Mouse (Mus musculus): ENCODE data around the gene Mamdc2.

Gene Mamdc2

DNA sequence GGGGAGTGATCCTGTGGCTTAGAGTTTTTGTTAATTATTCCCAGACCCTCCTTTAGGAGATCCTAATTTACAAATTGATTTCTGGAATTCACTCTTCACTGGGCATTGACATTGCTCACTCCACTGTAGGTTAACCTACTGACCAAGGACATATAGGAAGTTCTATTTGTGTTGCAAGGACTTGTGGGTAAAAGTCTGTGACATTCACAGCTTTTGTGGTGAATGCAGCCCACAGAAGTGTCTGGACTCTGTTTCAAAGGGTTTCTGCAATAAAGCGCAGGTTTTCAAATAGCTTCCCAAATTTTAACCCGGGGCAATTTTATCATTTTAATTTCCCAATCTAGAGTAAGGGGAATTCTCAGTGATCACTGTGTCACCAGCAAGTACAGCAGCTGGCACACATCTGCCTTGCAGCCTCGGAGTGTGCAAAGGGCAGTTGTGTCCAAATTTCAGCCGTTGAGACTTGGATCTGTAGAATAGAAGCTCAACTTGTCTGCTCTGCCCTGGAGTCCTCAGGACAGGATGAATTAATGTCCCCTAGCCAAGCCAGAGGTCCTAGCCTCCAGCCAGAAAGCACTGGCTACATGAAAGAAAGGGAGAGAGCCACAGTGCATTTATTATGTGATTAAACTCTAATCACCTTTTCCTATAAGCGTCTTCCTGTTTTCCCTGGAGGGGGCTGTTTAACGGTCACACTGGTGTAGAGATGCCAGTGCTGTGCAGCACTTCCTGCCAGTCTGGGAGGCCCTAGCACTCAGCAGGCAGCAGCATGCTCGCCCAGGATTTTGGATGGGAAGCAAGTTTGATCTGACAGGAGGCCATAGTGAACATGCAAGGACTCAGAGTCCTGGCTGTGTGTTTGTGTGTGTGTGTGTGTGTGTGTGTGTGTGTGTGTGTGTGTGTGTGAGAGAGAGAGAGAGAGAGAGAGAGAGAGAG lies 3.1 kb downstream of the Mamdc2 start:
- intact Hi-C loops (cut with DNase I), result no loop called here

DNA sequence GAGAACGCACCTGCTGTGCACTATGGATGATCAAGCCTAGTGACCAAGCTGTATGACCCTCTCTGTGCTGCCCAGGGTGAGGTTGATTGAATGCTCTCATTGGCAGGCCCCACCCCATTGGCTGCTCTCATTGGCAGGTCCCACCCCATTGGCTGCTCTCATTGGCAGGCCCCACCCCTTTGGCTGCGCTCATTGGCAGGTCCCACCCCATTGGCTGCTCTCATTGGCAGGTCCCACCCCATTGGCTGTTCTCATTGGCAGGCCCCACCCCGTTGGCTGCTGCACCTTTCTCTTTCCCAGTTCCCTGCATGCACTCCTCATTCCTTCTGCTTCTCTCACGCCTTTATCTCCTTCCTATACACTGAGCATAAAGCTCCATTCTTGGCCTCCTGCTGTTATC lies 12.5 kb downstream of the Mamdc2 start:
- intact Hi-C loops (cut with DNase I), result no loop called here

DNA sequence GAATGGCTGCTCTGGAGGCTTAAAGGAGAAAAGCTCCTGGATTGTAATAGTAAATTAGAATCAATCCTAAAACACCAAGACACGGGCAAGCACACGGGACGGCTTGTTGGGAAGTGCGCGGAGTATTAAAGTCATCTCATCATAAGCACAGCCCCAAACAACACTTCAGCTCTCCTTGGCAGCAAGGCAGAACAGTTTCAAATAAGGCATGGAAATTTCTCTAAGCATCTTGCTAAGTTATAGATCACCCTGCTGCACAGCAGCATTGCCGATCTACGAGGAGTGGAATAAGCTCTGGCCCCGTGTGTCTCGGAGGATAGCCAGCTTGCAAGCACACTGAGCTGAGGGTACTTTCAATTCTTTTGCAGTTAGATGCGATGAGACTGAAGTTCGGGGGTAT lies 13.8 kb downstream of the Mamdc2 start:
- intact Hi-C loops (cut with DNase I), result no loop called here

DNA sequence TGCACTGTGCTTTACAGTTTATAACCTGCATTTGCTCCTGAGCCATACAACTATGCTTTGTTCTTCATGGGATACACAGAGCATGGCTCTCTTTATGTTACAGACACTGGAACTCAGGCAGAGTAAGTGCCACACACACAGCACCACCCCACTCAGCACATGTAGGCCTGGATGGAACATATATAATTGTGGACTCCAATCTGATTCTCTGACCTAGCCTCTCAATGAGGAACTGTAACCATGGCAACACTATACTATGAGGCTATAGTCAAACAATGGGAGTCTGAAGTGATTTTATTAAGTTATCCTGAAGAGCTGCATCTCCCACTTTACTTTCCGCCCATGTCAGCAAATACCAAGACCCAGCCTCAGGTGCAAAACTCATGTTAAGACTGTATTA lies 30.6 kb downstream of the Mamdc2 start:
- intact Hi-C loops (cut with DNase I), result no loop called here

DNA sequence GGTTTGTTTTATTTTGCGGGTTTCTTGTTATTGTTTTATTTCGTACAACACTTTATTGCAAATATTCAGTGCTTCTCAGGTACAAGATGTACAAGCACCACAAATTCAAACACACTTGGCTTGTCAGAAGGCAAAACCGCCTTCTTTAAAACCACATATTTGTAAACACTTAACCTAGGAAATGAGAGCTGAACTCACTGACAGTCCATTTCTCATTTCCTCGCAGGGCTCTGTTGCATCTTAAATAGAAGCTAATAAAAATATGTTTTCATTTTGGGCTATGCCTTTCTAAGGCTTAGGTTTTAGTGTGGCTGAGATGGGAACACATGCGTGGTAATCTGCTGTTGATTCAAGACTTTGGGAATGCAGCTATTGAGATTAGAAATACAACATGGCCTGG lies 37.4 kb downstream of the Mamdc2 start:
- intact Hi-C loops (cut with DNase I), result no loop called here

DNA sequence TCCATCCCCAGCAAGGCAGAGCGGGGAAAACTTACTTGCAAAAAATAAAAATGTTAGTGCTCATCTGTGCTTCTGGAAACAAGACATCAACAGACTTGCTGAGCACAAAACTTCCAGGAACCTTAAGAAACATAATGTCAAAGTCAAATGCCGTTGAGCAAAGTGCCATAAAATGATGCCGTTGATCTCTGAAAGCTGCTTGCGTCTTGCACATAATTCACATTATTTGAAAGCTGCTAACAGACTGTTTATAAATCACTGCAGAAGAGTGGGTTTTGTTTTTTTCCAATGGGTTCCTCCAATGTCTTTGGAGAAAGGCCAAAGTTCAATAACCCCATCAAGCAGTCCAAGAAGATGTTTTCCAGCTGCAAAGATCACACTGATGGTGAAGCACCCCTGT lies 37.9 kb downstream of the Mamdc2 start:
- intact Hi-C loops (cut with DNase I), result no loop called here

DNA sequence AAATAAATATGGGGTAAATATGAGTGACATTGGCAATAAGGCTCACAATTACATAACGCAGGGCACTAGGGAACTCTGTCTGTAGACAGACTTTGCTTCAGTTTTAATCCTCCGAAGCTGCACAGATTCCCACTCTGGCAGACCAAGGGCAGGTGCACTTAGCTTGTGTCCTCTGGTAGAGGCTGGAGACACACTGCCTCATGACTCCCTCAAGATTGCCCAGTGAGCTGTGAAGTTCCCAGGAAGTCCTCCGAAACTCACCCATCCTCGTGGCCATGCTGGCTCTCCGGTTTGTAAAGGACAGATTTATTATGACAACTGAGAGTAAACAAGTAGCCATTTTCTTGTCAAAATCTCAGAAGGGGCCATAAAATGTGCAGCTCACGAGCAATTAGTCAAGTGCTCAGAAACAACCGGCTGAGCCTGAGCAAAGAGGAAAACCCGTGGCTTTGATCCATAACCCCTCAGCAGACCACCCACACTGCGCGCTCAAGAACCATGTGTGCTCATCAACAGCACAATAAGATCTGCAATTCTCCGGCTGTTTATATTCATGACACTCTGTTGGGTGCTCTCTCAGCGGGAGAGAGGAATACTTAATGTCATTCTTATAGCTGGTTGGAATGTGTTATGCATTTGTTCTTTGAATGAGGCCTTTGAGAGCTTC lies 46.6 kb downstream of the Mamdc2 start:
- intact Hi-C loops (cut with DNase I), result no loop called here

DNA sequence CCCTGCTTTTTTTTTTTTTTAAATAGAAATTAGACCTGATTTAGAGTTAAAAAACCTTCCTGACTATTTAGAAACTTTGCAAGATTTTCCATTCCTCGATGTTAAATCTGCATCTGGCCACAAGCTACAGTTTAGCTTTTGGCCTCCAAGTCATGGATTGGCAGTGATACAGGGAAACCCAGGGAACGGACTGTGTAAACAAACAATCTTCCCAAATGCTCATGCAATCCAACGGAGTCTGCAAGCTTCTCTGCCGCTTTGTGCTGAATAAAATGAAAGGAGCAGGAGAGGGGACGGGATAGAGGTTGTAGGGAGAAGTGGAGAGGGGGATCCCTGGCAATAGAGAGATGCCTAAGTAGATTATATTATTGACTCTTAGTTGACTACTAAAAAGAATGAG lies 47.8 kb downstream of the Mamdc2 start:
- intact Hi-C loops (cut with DNase I), result no loop called here

DNA sequence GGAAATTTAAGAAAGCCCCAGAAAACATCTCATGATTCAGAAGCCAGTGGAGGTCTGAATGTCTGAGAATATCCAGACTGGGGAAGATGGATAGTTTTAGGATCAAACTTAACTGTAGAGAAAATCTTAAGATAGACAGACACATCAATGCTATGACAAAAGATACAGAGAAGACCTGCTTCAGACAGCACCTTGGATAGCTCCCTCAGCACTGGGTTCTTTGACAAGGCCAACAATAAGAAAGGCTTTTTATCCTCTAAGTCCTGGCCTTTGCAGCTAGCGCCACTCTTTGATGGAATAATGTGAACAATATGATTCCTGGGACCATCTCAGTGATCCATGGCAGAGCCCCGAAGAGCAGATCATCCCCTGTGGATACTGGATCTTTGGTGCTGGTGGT lies 52.3 kb downstream of the Mamdc2 start:
- intact Hi-C loops (cut with DNase I), result no loop called here

DNA sequence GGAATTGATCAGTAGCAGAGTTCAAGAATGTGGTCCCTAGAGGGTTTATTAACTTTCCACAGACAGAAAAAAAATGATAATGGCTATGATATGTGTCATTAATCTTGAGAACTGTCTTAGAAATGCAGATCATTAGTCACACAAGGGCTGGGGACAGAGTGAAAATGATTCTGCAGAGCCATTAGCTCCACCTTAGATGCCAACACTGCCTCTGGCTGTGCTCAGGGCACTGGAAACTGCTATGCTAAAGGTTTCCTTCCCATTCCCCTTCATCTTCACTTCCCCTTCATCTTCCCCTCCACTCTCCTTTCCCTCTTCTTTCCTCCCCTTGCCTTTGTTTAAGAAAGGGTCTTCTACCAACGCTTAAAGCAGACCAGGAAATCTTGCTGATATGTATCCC lies 53.6 kb downstream of the Mamdc2 start:
- intact Hi-C loops (cut with DNase I), result no loop called here

DNA sequence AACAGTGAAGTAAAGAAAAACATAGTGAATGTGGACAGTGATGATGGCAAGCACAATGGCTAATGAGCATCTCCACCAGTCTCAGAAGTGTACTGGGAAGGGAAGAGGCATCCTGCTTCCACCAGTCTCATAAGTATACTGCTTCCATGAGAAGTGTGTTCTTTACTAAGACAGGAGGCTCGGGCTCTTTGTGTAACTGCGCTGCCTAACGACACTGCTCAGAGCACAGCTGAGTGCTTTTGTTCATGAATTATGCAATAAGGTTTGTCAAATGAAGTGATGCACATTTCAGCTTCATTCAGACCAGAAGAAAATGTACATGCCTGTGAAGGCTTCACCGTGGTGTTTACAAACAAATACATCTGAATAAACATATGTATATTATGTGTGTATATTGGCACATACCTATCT lies 59.4 kb downstream of the Mamdc2 start:
- intact Hi-C loops (cut with DNase I), result no loop called here

DNA sequence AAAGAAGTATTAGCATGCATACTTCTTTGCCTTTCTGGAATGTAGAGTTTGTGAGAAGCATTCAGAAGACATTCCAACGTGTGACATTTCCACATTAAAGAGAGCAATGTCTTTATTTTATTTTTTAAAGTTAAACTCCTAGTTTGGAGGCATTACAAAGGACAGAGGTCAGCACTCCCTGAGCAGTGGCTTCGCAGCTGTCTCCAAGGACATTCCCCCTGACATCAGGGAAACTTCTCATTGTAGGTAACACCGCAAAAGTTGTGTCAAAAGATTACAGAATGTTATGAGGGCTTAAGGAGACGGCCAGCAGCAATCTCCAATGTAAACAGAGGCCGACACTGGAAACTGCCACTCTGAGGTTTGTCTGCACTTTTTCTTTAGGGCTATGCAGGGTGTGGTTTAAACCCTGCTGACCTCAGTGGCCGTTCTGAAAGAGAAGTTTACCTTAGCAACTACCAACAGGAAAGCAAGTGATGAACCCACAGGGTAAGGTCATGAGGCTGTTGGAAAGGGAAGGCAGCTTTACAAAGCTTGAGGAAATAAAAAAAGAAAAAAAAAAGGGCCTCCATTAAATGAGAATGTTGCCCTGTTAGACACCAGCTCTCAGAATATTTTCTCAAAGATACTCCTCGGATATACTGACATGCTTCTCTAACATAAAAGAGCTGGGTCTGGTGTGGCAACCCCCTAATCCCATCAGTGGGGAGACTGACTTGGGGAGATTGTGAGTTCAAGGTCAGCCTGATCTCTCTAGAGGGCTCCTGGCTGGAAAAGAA lies 60.0 kb downstream of the Mamdc2 start:
- intact Hi-C loops (cut with DNase I), result no loop called here

DNA sequence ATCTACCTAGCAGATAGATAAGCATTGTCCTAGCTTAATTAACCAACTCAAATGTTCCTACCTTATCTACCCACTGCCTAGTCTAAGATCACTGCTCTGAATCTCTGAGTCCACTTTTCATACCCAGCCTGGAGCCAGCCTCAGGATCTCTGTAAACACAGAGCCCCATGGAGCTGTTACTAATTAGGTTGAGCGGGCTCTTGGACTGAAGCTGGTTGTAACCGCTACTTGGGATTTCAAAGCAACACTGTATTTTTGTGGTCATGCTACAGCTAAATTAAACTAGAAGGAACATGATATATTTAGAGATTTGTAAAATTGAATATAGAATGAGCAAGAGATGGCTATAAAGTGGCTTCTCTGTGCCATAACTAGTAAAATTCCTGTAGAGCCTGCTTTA lies 65.8 kb downstream of the Mamdc2 start:
- intact Hi-C loops (cut with DNase I), result no loop called here

DNA sequence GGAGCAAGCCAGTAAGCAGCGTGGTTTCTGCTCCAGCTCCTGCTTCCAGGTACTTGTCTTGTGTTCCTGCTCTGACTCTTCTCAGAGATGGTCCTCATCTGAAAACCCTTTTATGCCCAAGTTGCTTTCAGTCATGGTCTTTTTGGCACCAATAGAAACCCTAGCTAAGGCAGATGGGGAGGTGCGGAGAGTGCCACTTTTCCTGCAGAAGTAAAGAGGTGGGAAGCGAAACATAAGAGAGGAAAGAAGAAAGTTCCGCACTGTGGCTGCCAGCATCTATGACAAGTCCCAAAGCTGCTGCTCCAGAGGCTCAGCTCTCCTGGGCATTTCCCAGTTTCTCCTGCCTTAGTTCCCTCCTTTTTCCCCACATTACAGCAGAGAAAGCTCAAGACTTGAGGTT lies 67.3 kb downstream of the Mamdc2 start:
- intact Hi-C loops (cut with DNase I), result no loop called here

DNA sequence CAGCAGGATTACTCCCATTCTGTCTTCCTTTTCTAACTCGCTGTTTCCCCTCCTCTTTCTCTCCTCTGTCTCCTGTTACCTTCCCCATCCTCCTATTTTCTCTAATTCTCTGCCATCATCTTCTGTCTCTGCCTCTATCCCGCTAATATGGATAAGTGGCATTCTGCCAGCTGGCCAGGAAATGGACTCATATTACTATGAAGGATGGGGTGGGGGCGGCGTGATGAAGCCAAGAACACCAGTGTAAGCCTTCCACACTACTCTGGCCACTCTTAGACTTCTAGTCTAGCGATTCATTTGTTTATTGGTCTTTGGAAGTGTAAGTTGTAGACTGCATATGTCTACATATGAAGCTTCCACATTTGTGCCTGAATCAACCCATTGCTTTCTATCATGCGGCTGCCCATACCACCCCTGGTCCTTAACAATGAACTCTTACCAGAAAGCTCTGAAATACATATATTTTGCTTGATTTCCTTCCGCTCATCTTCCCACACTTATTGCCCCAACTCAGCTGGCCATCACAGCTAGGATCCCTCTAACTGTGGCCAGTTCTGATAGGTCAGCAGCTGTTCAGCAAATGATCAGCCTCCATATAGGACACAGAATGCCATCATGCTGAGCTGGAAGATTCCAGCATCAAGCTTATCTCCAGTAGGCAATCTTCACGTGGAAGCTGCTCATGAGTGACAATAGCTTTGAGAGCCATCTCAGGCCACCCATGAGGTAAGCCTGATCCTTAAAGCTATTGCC lies 68.3 kb downstream of the Mamdc2 start:
- intact Hi-C loops (cut with DNase I), result no loop called here

DNA sequence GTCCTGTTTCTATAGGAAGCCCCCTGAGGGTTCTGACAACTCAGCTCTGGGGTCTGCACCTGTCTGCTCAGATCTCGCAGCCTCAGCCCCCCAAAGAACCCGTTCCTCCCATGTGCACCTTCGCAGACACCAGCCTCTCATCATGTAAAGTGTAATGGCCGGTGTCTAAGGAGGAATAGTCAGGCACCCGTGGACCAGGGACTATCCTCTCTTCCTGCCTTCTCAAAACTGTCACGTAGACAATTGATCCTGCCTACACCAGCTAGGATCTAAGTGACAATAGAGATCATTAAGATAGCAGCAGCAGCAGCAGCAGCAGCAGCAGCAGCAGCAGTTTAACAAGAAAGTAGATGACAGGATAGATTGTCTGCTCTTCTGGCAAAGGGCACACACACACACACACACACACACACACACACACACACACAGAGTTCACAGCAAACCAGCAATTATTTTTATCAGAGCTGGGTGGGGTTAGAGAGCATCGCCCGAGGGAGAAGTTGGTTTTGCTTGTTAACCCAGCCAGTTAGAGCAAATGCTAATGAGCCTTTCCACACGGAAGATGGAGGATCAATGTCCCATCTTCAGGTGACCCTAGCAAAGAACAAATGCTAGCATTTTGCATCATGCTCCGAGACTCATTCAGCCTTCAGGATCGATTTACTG lies 71.6 kb downstream of the Mamdc2 start:
- intact Hi-C loops (cut with DNase I), result no loop called here

DNA sequence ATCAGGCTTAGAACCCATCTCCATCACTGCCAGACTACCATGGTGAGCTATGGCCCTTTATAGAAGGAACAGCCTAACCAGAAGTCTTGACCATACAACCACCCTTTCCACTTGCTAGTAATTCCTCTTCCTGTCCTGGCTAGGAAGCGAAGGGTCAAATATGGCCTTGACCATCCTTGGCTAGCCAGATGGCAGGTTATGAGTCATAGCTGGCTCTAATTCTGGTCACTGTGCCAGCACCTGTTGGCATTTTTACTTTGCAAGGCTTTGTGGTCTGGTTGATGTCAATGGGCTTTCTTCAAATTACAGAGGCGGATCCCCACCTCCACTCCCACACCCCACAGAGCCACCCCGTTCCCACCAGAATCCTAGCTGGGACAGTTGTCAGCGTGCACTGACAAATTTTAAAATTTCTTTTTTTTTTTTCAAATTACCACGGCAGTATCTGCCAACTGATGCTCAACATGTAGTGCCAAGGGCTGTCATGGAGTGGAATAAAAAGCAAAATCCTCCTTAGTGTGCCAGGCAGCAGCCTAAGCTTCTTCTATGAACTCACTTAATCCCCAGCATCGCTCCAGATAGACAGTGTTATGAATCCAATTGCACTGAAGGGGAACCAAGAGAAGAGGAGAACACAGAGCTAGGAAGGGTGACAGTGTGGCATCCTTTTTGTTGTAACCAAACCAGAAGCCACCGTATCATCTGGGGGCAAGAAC lies 73.1 kb downstream of the Mamdc2 start:
- intact Hi-C loops (cut with DNase I), result loop anchor here (5.0 kb wide), 1 partner anchor 147 kb away; no protein-coding TSS in a partner anchor

DNA sequence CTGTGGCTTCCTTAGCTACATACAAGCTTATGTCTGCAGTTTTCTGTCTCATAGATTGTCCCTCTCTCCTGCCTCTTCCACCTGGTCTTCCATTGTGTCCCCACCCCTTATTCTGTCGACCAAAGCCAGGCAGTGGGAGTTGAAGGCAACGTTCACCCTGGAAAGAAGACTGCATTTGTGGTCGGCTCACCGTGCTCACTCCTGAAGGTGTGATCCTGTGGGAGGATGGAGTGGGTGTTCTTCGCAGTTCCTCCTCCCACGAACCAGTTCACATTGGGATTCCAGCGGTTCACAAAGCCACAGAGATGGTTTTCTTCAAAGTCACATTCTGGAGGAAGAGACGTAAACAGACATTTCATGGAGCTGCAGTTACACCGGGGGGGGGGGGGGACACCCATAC lies 74.5 kb downstream of the Mamdc2 start:
- intact Hi-C loops (cut with DNase I), result loop anchor here (5.0 kb wide), 1 partner anchor 149 kb away; no protein-coding TSS in a partner anchor

DNA sequence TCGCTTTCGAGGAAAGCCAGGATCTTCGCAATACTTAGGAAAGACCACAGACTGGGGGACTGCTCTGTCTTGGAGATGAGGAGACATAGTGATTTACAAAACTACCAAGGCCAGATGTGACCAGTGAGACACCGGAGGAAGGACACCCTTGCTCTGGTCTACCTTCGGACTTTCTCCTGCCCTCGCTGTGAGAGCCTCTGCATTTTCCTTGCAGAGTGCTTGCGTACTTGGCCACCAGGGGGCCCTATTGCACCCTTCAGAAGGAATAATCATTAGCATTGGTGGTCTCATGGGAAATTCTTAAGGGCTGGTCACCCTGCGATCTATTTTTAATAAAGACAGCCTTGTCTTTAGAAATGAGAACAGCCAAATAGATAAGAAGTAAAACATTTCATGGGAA lies 75.0 kb downstream of the Mamdc2 start:
- intact Hi-C loops (cut with DNase I), result loop anchor here (5.0 kb wide), 1 partner anchor 149 kb away; no protein-coding TSS in a partner anchor

DNA sequence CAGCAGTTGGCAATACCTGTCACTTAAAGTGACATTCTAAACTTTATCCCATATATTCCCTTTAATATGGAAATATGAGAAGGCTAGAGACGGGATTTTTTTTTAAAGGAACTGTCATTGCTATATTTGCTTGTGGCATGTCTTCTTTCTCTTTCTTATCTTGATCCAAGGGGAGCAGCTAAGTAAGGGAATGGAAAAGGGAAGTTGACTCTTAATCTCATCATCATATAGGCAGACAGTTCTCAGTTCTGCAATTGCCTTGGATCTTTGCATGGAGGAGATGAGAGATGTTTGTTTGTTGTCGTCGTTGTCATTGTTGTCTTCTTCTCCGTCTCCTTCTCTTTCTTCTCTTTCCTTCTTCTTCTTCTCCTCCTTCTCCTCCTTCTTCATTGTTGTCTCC lies 79.0 kb downstream of the Mamdc2 start:
- intact Hi-C loops (cut with DNase I), result no loop called here

Data from adrenal gland (tissue).